Mouse (Mus musculus) thymus, adult 2 months (tissue): ENCODE measurements around the gene Ovol2. TPM values are rescaled to one million over a fixed set of nuclear protein-coding genes. Genes with fewer than 3 reads are reported as not detected.

Experiments used
- DNase-seq: peaks from one replicate; pipeline ENCODE4 v3.0.0; 2021
- H3K27ac ChIP-seq: fragments of 200-500 bp; 2 replicates; pipeline ENCODE4 v1.5.1; 2012; ENCODE audit warnings: low read length, control low read depth; ENCODE audit not compliant: control insufficient read depth, insufficient read depth
- H3K27me3 ChIP-seq: fragments of 200-500 bp; 2 replicates; pipeline ENCODE4 v1.6.1; 2012; ENCODE audit warnings: mild to moderate bottlenecking, low read length, moderate library complexity, mixed read lengths; ENCODE audit not compliant: control insufficient read depth, insufficient read depth
- H3K36me3 ChIP-seq: fragments of 200-500 bp; 2 replicates; pipeline ENCODE4 v1.6.1; 2012; ENCODE audit warnings: mild to moderate bottlenecking, low read length, moderate library complexity; ENCODE audit not compliant: control insufficient read depth, insufficient read depth
- H3K4me1 ChIP-seq: fragments of 200-500 bp; replicated peaks from 2 replicates; pipeline ENCODE4 v1.6.1; 2012; ENCODE audit warnings: low read length; ENCODE audit not compliant: control insufficient read depth, insufficient read depth
- H3K4me3 ChIP-seq: fragments of 200-500 bp; 2 replicates; pipeline ENCODE4 v1.5.1; 2012; ENCODE audit warnings: mild to moderate bottlenecking, low read length, control low read depth, moderate library complexity; ENCODE audit not compliant: control insufficient read depth, insufficient read depth
- CTCF ChIP-seq: fragments of 200-500 bp; IDR thresholded peaks from 2 replicates; pipeline ENCODE4 v1.5.1; 2012; ENCODE audit warnings: mild to moderate bottlenecking, control low read depth, low read length, moderate library complexity, borderline replicate concordance; ENCODE audit not compliant: control insufficient read depth, poor library complexity, insufficient read depth; ENCODE audit errors: extremely low read depth
- POLR2A ChIP-seq: fragments of 200-500 bp; IDR thresholded peaks from 2 replicates; pipeline ENCODE4 v1.6.1; 2012; ENCODE audit warnings: mild to moderate bottlenecking, low read length, control low read depth, moderate library complexity; ENCODE audit not compliant: control insufficient read depth, poor library complexity, insufficient read depth; ENCODE audit errors: extremely low read depth
- WGBS: fragments of 180-500 bp; shearing (Covaris S2); methylation state at CpG from one replicate; pipeline ENCODE4 v1.1.7; 2018; 5-methylcytosine and 5-hydroxymethylcytosine counted together
- polyA plus RNA-seq: library from polyadenylated mRNA; depleted of rRNA; stranded (reverse); fragments of >200 nt; gene quantifications from 2 replicates; pipeline ENCODE4 v1.2.3, GENCODE M21; 2012

Gene Ovol2
- polyA plus RNA-seq, 1 experiment: 0.93 TPM

DNA sequence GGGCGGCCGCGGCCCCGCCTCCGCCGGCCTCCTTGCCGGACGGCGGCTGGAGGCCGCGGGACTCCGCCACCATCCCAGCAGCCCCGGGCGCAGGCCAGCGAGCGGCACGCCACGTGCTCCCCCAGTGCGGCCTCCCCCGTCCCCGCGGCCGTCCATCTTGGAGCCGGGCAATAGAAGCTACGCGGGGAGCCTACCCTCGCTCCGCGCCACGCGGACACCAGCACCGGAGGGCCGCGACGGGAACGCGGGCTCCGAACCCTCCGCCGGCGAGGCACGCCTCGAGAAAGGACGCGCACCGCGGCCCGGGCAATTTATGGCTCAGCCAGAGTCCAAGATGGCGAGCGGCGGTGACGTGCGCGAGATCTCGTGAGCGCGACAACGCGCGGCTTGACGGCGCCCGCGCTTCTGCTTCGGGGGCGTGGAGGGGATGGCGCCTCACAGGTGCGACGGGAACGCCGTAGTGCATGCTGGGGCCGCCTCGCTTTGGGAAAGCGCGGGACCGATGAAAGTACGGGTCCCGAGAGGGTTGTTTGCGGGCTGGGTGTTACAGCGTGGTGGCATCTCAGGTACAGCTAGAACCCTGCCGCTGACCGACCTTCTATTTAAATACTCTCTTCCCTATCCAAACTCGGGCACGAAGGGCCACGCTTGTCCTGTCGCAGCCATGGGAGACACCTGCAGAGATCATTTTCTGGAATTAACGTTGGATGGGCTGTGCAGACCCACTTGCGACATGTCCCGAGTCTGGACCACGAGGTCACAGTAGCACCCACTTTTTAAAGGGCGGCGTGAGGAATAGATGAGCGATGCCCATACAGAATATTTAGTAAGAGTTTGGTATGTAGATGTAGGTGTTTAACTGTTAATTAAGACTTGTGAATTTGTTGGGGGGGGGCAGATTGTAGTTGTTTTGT lies 61.2 kb downstream of the Ovol2 start, which contains the start of the genes Mgme1 and Snx5:
Gene Mgme1, plus strand, starts transcription at position 157 of the 914 bp plus-strand sequence.
Gene Snx5, minus strand, starts transcription at position 400 of the 914 bp plus-strand sequence.
- no peak for TF ChIP-seq CTCF
- TF ChIP-seq POLR2A: peak; percentile 96
- Histone ChIP-seq H3K27ac (peak within 1 kb of the TSS; percentile 37), H3K4me3 (peak within 1 kb of the TSS; percentile 69), H3K36me3 (no peaks in the 10 kb centered on the region), H3K27me3 (no peaks in the 10 kb centered on the region), H3K4me1 (peaks cover 18% of the 10 kb centered on the region)
- peak; percentile 93 for DNase-seq
- WGBS: under 1% methylated on average over 93 of the region's 93 CpGs

DNA sequence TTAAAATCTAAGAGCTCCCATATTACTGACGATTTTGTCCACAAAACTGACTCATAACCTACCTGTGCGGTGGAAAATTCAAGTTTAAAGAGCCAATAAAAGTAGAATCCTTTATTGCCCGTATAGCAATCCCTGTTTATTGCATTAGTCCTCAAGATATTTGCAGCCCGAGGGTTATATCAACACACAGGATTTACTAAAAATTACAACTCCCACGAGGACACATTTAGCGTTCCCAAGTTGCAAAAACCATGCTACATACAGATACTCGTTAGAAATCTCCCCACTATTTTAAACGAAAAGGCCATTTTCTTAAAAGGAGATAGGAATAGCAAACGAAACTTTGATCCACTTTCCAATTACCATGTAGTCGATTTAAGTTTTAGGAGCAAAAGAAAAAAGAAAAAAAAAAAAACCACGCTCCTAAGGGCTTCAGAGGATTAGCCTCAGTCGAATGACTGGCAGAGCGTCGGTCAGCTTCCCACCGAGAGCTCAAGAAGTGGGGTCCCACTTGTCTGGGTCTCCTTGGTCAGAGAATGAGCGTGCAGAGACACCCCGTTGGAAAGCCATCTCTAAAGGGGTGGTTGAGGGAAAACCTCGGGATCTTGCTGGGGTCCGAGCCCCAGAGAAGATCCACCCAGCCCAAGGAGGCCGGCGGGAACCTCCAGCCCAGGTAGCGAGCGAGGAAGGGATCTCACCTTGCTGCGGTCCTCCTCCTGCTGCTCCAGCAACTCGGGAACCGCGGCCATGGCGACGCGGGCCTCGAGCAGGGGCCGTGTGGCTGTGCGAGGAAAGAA lies 62.1 kb downstream of the Ovol2 start:
- peak overlapping the region; percentile 69 for H3K4me3 ChIP-seq
- peaks cover 15% of the 10 kb centered on the region for H3K4me1 ChIP-seq
- TF ChIP-seq POLR2A (no peak), CTCF (no peak)
- WGBS: under 1% methylated on average over 32 of the region's 33 CpGs
- no peaks in the 10 kb centered on the region for H3K27me3 ChIP-seq
- no peak for DNase-seq
- H3K27ac ChIP-seq: peak overlapping the region; percentile 37
- no peaks in the 10 kb centered on the region for H3K36me3 ChIP-seq

DNA sequence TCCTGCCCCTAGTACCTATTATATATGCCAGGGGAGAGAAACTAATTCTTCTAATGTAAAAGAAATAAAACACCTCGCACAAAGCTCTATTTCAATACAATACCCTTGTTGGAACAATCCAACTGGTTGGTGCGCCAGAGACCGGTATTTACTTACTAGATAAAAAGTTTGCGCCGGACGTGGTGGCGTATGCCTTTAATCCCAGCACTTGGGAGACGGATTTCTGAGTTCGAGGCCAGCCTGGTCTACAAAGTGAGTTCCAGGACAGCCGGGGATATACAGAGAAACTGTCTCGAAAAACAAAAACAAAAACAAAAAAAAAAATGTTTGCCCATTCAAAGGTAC lies 62.7 kb downstream of the Ovol2 start:
- 0 out of 2 replicates have a peak overlapping the region, but pooled peaks have one; percentile 12 for H3K4me3 ChIP-seq
- H3K27ac ChIP-seq: no peak overlapping the region
- DNase-seq: no peak
- H3K4me1 ChIP-seq: peaks cover 13% of the 10 kb centered on the region
- no peaks in the 10 kb centered on the region for H3K36me3 ChIP-seq
- H3K27me3 ChIP-seq: no peaks in the 10 kb centered on the region
- TF ChIP-seq POLR2A (no peak), CTCF (no peak)
- WGBS: 2% methylated on average over 11 of the region's 11 CpGs

DNA sequence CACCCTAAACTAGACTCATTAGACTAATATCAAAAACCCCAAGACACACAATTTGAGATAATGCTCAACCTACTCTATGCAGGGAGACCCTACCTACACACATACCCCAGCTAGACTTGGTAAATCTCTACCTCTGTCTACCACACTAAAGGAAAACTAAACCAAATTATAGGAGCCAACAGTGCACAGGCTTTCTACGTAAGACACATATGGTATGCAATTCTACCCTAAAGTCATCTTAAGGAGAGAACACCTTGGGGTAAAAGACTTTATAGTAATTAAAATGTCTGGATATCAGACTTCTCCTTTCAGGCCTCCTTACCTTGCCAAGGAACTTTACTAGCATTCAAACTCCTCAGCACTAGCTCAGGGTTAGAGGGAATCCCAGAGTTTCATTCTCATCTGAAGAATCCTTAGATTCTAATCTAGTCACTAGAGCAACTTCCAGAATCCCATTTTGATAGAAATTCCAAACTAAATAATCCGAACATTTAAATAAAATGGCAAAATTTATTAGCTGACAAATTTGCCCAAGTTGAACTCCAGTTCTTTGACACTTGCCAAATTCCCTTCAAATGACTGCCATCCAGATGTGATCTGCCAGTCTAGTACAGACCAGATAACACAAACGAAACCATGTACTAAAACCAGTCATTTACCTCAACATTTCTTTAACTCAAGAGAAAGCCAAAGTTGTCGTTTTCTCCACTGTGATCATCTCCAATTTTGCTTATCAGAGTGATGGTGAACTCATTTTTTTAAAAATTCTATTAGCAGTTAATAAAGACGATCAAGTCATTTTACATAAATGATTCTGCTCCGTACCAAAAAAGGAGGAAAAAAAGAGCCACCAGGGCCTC lies 63.3 kb downstream of the Ovol2 start:
- DNase-seq: no peak
- 17% methylated on average over 6 of the region's 6 CpGs for WGBS
- TF ChIP-seq CTCF (no peak), POLR2A (no peak)
- Histone ChIP-seq H3K36me3 (no peaks in the 10 kb centered on the region), H3K4me1 (peaks cover 13% of the 10 kb centered on the region), H3K4me3 (no peak overlapping the region), H3K27ac (no peak overlapping the region), H3K27me3 (no peaks in the 10 kb centered on the region)

DNA sequence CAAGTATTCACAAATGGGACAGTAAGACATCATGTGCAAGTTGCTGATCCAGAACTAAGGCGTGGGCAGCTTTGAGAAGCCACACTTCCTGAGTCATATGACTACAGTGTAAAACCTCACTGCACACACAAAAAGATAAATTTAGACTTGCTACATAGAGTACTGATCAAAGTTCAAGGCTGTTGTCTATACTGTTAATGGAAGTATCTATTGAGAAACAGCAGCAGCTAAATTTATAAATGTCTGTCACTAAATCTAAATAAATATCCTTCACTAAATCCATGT lies 64.3 kb downstream of the Ovol2 start:
- Histone ChIP-seq H3K4me3 (no peak overlapping the region), H3K27me3 (no peaks in the 10 kb centered on the region), H3K4me1 (peaks cover 13% of the 10 kb centered on the region), H3K36me3 (peaks cover 4% of the 10 kb centered on the region; the same call in 1 of the 2 replicates), H3K27ac (no peak overlapping the region)
- WGBS: 4% methylated on average over 1 of the region's 1 CpGs
- TF ChIP-seq CTCF (no peak), POLR2A (no peak)
- DNase-seq: peak; percentile 38

DNA sequence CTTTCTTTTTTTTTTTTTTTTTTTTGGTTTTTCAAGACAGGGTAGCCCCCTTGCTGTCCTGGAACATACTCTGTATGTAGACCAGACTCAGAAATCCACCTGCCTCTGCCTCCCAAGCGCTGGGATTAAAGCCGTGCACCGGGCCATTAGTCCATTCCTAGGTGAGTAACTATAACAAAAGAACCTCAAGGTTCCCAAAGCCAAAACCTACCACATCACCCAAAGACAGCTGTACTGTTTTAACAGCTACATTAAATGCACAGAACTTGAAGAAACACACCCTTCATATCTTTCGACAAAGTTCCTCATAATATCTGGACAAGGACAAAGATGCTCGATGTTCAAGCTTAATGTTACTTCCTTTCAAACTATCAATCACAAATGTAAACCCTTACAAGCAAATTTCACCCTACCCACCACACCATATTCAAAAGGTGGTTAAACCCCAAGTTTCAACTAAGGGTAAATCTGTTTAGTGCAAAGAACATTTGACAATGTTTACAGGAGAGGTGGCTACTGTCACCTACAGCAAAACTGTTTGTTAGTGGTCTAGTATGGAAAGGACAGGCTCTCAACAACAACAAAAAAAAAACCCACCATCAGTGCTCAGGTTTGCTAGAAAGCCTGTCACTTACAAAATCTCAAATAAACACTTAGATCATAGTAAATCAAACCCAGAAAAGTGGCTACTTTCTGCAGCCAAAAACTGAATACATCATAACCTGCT lies 64.8 kb downstream of the Ovol2 start:
- H3K4me3 ChIP-seq: no peak overlapping the region
- WGBS: 53% methylated on average over 5 of the region's 5 CpGs

More for the DNA sequence above, 64.8 kb downstream of the Ovol2 start:
- H3K4me1 ChIP-seq: peaks cover 12% of the 10 kb centered on the region
- no peak overlapping the region for H3K27ac ChIP-seq
- H3K27me3 ChIP-seq: no peaks in the 10 kb centered on the region
- DNase-seq: no peak
- peaks cover 4% of the 10 kb centered on the region; the same call in 1 of the 2 replicates for H3K36me3 ChIP-seq
- TF ChIP-seq CTCF: no peak
- no peak for TF ChIP-seq POLR2A
